Mouse (Mus musculus) thymus, adult 2 months (tissue): Measurements from ENCODE around the gene Thrb.

Experiments
- CTCF ChIP-seq: fragments of 200-500 bp; IDR thresholded peaks from 2 replicates; pipeline ENCODE4 v1.5.1; 2012; ENCODE audit warnings: mild to moderate bottlenecking, control low read depth, low read length, moderate library complexity, borderline replicate concordance; ENCODE audit not compliant: control insufficient read depth, poor library complexity, insufficient read depth; ENCODE audit errors: extremely low read depth
- POLR2A ChIP-seq: fragments of 200-500 bp; IDR thresholded peaks from 2 replicates; pipeline ENCODE4 v1.6.1; 2012; ENCODE audit warnings: mild to moderate bottlenecking, low read length, control low read depth, moderate library complexity; ENCODE audit not compliant: control insufficient read depth, poor library complexity, insufficient read depth; ENCODE audit errors: extremely low read depth

DNA sequence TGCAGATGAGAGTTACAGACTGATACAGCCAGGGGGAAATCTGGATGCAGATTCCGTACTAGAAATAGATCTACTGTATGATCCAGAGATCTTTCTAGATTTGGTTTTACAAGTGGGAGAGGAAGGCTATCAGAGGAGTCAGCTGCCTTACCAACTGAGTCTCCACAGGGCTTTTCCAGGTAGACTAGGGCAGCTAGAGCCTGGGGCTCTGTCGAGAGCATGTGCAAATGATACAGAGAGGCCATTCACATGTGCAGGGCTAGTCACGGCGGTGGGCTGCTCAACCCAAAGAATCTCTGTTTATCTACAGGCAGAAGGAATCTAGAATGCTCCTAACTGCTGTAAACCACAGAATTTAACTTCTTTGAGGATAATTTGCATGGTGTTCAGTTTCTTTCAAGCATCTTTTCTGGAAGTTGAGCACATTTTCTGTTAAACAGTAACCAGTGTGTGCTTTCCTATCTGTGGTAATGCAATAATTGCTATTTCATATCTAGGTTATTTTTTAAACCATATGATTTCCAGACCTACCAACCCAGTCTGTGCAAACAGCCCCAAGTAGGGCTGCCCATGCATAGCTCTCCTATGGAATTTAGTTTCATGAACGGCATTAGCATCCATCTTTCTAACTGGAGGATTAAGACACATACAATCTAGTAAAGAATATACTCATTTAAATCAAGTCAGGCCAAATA is 185.1 kb downstream of the Thrb start:
- TF ChIP-seq CTCF (no peak), POLR2A (no peak)
